8 mouse cellular contexts compared by ENCODE assay signal in the genomic region with DNA sequence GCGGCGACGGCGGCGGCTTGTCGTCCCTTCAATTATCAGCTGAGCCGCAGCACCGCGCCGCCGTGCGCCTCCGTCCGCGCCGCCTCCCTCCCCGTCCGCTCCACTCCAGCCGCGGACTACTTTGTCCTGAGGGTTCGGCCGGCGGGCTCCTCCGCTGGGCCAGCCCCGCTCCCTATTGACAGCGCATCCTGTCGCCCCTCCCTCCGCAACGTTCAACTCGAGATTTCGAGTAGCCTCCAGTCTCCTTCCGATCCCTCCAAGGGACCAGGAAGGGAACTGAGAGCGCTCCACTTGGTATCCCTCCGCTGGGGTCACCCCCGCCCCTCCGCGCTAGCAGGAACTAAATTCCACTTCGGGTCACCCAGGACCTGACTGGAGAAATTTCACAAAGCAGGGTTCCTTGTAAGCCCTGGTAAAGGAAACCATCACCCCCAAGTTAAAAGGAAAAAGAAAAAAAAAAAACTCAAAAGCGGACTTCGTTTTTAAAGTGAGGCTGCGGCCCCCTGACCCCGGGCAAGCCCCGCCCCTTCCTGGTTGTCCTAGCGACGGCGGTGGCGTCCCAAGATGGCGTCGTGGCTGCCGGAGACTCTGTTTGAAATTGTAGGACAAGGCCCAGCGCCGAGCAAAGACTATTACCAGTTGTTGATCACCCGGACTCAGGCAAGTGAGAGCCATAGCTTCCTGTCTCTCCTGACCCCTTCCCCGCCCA. TPM values are rescaled to one million over a fixed set of nuclear protein-coding genes. Genes with fewer than 3 reads are reported as not detected.
A peak's percentile ranks its signal among the peaks of the same experiment; 100 is the strongest.
DNase-seq lines count a peak whose midpoint lies in the region; ATAC-seq and TF ChIP-seq lines count a peak whose summit lies in the region.

Fbxo36 (plus strand) TSS at position 533 of the 709 bp plus-strand sequence.

- peak; percentile 80 for ATAC-seq in cerebellum, adult (ENCODE audit: insufficient number of reproducible peaks, low FRiP score, low TSS enrichment)
- peak; percentile 91 for ATAC-seq in forebrain, embryonic 13.5 days
- ATAC-seq in liver, postnatal 0 days = peak; percentile 90
- peak; percentile 89 for ATAC-seq in neural tube, embryonic 14.5 days (ENCODE audit: low read depth)

- DNase-seq in heart, postnatal 10 days = peak; percentile 96
- peak; percentile 67 for DNase-seq in large intestine, adult 2 months (ENCODE audit: low read depth, low spot score)
- DNase-seq in liver, postnatal 0 days = peak; percentile 93
- peak; percentile 98 for DNase-seq in testis, postnatal 10 days (ENCODE audit: low spot score)

- H3K4me3 ChIP-seq in ES-Bruce4 (ENCODE audit: low read depth, low read length) = peak within 1 kb of the TSS; percentile 97
- H3K4me3 ChIP-seq in forebrain, embryonic 13.5 days = peak within 1 kb of the TSS; percentile 92
- H3K4me3 ChIP-seq in liver, postnatal 0 days (ENCODE audit: low read depth, low read length) = peak within 1 kb of the TSS; percentile 92
- peak within 1 kb of the TSS; percentile 87 for H3K4me3 ChIP-seq in neural tube, embryonic 14.5 days (ENCODE audit: low read depth, low read length)

- peak within 1 kb of the TSS; percentile 73 for H3K27ac ChIP-seq in ES-Bruce4 (ENCODE audit: insufficient read depth, low read length)
- peak within 1 kb of the TSS; percentile 97 for H3K27ac ChIP-seq in forebrain, embryonic 13.5 days
- peak within 1 kb of the TSS; percentile 99 for H3K27ac ChIP-seq in liver, postnatal 0 days (ENCODE audit: low read depth)
- peak within 1 kb of the TSS; percentile 95 for H3K27ac ChIP-seq in neural tube, embryonic 14.5 days (ENCODE audit: low read depth, low read length)

- no peaks in the 10 kb centered on the region for H3K9me3 ChIP-seq in ES-Bruce4 (replicated peaks; ENCODE audit: control insufficient read depth, insufficient read depth, low read length, poor library complexity, severe bottlenecking)
- H3K9me3 ChIP-seq in forebrain, embryonic 13.5 days (replicated peaks) = no peaks in the 10 kb centered on the region
- H3K9me3 ChIP-seq in liver, postnatal 0 days (ENCODE audit: low read length) = no peaks in the 10 kb centered on the region
- H3K9me3 ChIP-seq in neural tube, embryonic 14.5 days (ENCODE audit: control insufficient read depth, low read length) = no peaks in the 10 kb centered on the region

- TF ChIP-seq CTCF in ES-Bruce4 (IDR thresholded peaks at IDR 0.05; ENCODE audit: low read depth, low read length) = no peak
- 0 out of 2 replicates have a peak, but pooled peaks have one; percentile 15 for TF ChIP-seq CTCF in liver, postnatal 0 days (IDR thresholded peaks at IDR 0.05; ENCODE audit: low read depth)

- peak within 1 kb of the TSS; percentile 100 for H3K9ac ChIP-seq in ES-Bruce4 (ENCODE audit: low read depth, poor library complexity, severe bottlenecking)
- peak within 1 kb of the TSS; percentile 95 for H3K9ac ChIP-seq in forebrain, embryonic 13.5 days
- H3K9ac ChIP-seq in liver, postnatal 0 days (replicated peaks) = peak within 1 kb of the TSS; percentile 99
- H3K9ac ChIP-seq in neural tube, embryonic 14.5 days (replicated peaks; ENCODE audit: low read depth, low read length) = peak within 1 kb of the TSS; percentile 94

- no peaks in the 10 kb centered on the region for H3K4me1 ChIP-seq in ES-Bruce4 (ENCODE audit: control insufficient read depth, insufficient read depth, low read length)
- peaks cover 33% of the 10 kb centered on the region for H3K4me1 ChIP-seq in forebrain, embryonic 13.5 days
- H3K4me1 ChIP-seq in liver, postnatal 0 days (ENCODE audit: insufficient read depth) = peaks cover 6% of the 10 kb centered on the region
- H3K4me1 ChIP-seq in neural tube, embryonic 14.5 days (ENCODE audit: control insufficient read depth, insufficient read depth, low read length) = peaks cover 6% of the 10 kb centered on the region

- H3K27me3 ChIP-seq in ES-Bruce4 (ENCODE audit: control insufficient read depth, insufficient read depth, low read length, poor library complexity, severe bottlenecking) = no peaks in the 10 kb centered on the region
- H3K27me3 ChIP-seq in forebrain, embryonic 13.5 days = no peaks in the 10 kb centered on the region
- no peaks in the 10 kb centered on the region for H3K27me3 ChIP-seq in liver, postnatal 0 days (ENCODE audit: insufficient read depth, low read length)
- H3K27me3 ChIP-seq in neural tube, embryonic 14.5 days (ENCODE audit: control insufficient read depth, insufficient read depth, low read length) = no peaks in the 10 kb centered on the region

- no peak for TF ChIP-seq POLR2A in ES-Bruce4 (IDR thresholded peaks at IDR 0.05; ENCODE audit: insufficient read depth, low read length)

- peaks cover 16% of the 10 kb centered on the region for H3K36me3 ChIP-seq in ES-Bruce4 (ENCODE audit: control insufficient read depth, insufficient read depth, low read length, poor library complexity, severe bottlenecking)
- peaks cover 6% of the 10 kb centered on the region; the same call in 1 of the 2 replicates for H3K36me3 ChIP-seq in forebrain, embryonic 13.5 days (ENCODE audit: poor library complexity, severe bottlenecking)
- no peaks in the 10 kb centered on the region for H3K36me3 ChIP-seq in liver, postnatal 0 days (replicated peaks; ENCODE audit: insufficient read depth, low read length)
- H3K36me3 ChIP-seq in neural tube, embryonic 14.5 days (ENCODE audit: control insufficient read depth, insufficient read depth, low read length) = no peaks in the 10 kb centered on the region

- TF ChIP-seq EP300 in ES-Bruce4 (IDR thresholded peaks at IDR 0.05; ENCODE audit: insufficient read depth, low read depth, low read length) = no peak
- TF ChIP-seq EP300 in liver, postnatal 0 days (IDR thresholded peaks at IDR 0.05; ENCODE audit: low read depth) = peak; percentile 56; the same call in 1 of the 2 replicates

- H3K4me2 ChIP-seq in forebrain, embryonic 13.5 days = peak within 1 kb of the TSS; percentile 78
- H3K4me2 ChIP-seq in liver, postnatal 0 days (ENCODE audit: low read depth, low read length) = peak within 1 kb of the TSS; percentile 95
- H3K4me2 ChIP-seq in neural tube, embryonic 14.5 days (ENCODE audit: low read depth, low read length) = peak within 1 kb of the TSS; percentile 74

- intact Hi-C loops in heart, postnatal 10 days (cut with DNase I) = loop anchor here (5.0 kb wide), 3 partner anchors 47 to 107 kb away; no protein-coding TSS in a partner anchor

- under 1% methylated on average over 46 of the region's 54 CpGs for WGBS in forebrain, embryonic 13.5 days
- under 1% methylated on average over 54 of the region's 54 CpGs for WGBS in large intestine, adult 2 months
- under 1% methylated on average over 38 of the region's 54 CpGs for WGBS in liver, postnatal 0 days (ENCODE audit: insufficient replicate concordance)
- under 1% methylated on average over 52 of the region's 54 CpGs for WGBS in neural tube, embryonic 14.5 days

RNA-seq across cellular contexts. Expression of gene Fbxo36, which starts in this region (rescaled TPM):
- 11.1 and 13.5 TPM in 2 replicates for polyA plus RNA-seq in ES-Bruce4 (2011; ENCODE audit: insufficient read depth, insufficient read length, low read depth, missing spikeins)
- polyA plus RNA-seq in forebrain, embryonic 13.5 days (2015; fragmentation: Nextera tagmentation; extraction: Ambion mirVana) = 9.4 and 9.7 TPM in 2 replicates
- total RNA-seq in heart, postnatal 10 days (2021) = 1 to 10 TPM; 2.6 TPM
- 5.5 and 5.6 TPM in 2 replicates for polyA plus RNA-seq in large intestine, adult 2 months (2012; rRNA removed)
- 12.6 and 16.4 TPM in 2 replicates for polyA plus RNA-seq in liver, postnatal 0 days (2015; fragmentation: Nextera tagmentation; extraction: Ambion mirVana)
- polyA plus RNA-seq in neural tube, embryonic 14.5 days (2014; fragmentation: Nextera tagmentation; extraction: Ambion mirVana) = 3.8 and 4.9 TPM in 2 replicates

Comparison
In these comparisons a context has a peak if more than half of its experiments do, and no peak if none do; other contexts are left out.
1. Peak in every context shown above with its lines: DNase-seq, ATAC-seq, H3K4me3 ChIP-seq and H3K27ac ChIP-seq.